Mouse (Mus musculus) embryo, embryonic 10 days (tissue): ENCODE measurements around the gene Frmpd1.
A peak's percentile ranks its signal among the peaks of the same experiment; 100 is the strongest.

Source experiments
- DNase-seq: peaks from one replicate; pipeline ENCODE4 v3.0.0-alpha.2; 2015; ENCODE audit warnings: low spot score

Frmpd1 gene

GRCm38 (mm10) chr4:45241330-45241729 is 56.7 kb downstream of the Frmpd1 start:
- no peak for DNase-seq

DNA sequence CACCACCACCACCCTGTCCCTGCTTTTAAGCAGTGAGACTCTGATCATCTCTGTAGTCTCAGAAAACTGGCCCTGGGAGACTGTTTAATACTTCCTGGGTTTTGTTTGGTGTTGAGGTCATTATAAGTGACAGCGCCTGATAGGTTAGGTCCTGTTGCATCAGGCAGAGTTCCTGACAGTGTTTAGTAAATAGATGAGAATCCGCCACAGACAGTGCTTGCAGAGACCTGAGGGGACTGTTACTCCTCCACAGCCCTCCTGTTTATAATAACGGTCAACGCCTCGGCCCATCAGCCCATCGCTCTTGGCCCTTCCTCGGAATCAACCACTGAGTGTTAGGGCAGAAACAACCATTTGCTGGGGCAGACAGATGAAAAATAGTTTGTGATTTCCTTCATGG is 57.5 kb downstream of the Frmpd1 start:
- no peak for DNase-seq

DNA sequence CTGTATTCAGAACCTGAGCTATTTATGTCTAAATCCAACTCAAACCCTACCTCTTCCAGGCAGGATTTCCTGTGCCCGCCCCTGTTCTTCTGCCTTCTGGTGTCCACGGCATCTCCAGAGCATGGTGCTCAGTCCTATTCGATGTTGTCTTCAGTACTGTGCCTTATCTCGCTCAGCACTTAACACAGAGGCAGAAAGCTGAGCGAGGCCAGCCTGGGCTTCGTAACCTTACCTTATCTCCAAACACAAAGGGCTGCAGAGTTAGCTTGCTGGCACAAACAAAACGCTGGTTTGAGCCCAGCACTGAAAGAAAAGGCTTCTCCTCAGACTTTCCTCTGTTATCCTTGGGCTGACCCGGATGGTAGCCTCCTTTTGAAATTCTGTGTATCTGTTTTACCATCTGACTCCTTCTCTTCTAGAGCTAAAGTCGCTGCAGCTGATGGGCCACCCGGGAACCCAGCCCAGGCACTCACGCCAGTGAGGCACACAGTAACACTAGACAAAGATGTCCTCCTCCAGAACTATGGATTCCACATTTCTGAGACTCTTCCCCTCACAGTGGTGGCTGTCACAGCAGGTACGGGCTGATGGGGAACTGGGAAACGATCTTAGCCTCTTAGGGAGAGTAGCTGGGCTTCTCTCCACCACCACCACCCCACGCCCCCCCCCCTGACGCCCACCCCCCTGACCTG is 58.7 kb downstream of the Frmpd1 start:
- no peak for DNase-seq

DNA sequence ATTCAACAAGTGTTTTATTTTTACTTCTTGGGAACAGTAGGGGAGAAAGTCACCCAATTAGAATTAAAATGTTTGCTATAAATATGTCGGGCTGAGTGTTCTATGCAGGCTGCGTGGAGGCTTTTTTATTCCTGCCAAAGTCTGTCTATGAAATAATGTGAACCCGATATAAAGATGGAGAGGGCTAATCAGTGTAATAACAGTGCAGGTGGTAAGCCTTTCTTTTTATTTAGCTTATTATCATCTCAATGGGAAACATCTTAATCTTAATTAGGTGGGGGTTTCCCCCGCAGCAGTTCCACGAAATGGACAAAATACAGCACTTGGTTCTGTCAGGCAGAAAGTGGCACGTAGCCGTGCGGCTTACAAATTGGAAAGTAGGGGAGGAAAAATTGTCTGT is 66.6 kb downstream of the Frmpd1 start:
- no peak for DNase-seq

DNA sequence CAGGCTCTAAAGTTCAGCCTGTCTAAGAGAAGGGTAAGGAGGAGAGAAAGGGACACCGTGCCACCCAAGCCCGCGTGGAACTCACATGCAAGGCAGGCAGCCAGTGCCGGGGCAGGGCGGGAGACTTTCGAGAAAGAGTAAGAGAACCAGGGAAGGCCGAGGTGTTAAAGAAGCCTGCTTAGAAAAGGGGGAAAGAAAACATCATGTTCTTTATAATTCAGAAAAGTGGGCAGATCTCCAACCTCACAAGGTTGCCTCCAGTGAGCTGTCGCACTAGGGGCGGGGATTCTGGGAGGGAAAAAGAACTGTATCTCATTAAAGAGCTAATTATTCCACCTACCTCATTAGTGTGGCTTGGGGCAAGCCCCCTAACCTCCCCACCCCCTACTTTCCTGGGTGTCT is 68.2 kb downstream of the Frmpd1 start:
- no peak for DNase-seq

DNA sequence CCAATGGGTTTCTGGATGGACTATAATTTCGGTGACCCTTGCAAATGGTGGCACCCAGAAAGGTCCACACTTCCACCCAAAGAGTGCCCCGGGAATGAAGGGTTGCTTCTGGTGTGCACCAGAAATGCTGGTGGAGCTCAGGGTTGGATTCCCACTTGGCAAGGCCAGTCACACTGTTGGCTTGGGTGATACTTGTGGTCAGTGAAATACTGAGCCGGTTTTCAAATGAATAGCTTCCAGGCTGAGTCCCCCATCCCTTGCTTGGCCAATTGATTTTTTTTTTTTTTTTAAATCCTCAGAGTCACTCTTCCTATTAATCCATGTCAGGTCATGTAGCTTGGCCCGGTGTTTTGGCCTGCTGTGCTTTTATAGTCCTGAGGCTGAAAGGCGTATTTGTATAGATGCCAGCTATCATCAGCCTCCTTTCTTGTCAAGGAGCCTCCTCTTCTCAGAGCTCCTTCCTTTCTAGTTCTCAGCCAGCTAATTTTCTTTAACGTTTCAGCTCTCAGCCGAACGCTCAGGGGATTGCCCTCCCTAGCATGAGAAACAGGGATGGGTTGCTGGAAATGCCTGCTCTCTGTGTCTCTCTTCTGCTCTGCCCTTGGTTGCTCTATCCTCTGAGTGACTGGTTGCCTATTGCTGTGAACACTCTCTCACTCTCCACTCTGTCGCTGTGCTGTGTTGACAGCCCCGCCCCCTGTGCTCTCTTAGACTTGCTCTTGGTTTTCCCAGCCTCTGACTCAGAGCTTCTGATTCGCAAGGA is 69.3 kb downstream of the Frmpd1 start:
- peak; percentile 53 for DNase-seq

- DNase-seq: no peak
These were observed 74.7 kb downstream of the Frmpd1 start for GRCm38 (mm10) chr4:45259232-45259832.

GRCm38 (mm10) chr4:45261551-45261950 is 76.9 kb downstream of the Frmpd1 start:
- no peak for DNase-seq

GRCm38 (mm10) chr4:45267883-45268282 is 83.2 kb downstream of the Frmpd1 start:
- no peak for DNase-seq

DNA sequence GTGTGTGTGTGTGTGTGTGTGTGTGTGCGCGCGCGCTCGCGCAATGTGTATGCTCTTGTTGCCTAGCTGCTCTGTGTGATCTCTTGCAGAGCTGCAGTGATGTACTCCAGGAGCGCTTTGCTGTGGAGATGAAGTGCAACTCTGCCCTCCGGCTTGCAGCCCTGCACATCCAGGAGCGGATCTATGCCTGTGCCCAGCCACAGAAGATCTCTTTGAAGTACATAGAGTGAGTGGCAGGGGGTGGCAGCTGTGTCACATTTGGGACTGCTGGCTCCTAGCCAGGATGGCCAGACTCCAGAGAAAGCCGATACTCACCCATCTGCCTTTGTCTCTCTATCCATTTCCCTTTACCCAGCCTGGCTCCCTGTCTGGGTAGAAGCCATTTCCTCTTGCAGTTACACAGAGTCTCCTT is 86.4 kb downstream of the Frmpd1 start:
- no peak for DNase-seq

DNA sequence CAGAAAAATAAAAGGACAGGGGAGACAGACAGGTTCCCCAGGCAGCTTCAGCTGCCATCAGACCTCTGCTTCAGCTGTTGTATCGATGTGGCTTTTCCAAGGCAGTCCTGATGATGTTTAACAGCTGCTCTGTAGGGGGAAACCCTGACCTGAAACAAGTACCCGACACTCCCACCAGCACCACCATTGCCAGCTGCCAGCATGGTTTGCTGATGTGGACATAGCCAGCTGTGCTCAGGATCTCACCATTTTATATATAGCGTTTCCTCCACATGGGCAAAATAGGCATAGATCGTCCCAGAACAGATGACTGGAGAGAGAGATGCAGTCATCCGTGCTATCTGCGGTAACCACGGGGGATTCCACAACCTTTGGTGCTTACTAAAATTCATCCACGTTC is 91.1 kb downstream of the Frmpd1 start:
- no peak for DNase-seq

- DNase-seq: no peak
These were observed 94.6 kb downstream of the Frmpd1 start for GRCm38 (mm10) chr4:45279292-45279691.

GRCm38 (mm10) chr4:45279981-45280548 is 95.4 kb downstream of the Frmpd1 start:
- peak; percentile 84 for DNase-seq

- DNase-seq: peak; percentile 59
These were observed 101.6 kb downstream of the Frmpd1 start for GRCm38 (mm10) chr4:45286318-45286717.

DNA sequence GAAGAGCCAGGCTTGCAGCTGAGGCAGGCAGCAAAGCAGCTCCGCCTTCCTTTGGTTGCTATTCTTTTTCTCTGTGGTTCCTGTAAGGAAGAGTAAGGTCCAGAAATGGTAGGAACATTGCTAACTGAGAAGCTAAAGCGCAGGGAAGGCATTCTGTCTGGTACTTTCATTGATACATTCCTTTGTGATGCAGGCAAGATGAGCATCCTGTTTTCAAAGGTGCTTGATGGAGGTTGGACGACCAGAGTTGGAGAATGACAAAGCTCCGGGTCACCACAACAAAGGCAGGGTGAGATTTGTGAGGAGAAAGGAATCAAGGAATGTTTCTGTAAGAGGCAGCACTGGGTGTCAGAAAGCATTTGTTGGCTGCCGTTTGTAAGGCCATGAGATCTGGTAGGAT is 103.2 kb downstream of the Frmpd1 start:
- no peak for DNase-seq

GRCm38 (mm10) chr4:45296662-45297564 is 112.2 kb downstream of the Frmpd1 start, which contains the start of gene Trmt10b:
Gene Trmt10b (plus strand): TSS chr4:45297127.
- peak; percentile 90 for DNase-seq

DNA sequence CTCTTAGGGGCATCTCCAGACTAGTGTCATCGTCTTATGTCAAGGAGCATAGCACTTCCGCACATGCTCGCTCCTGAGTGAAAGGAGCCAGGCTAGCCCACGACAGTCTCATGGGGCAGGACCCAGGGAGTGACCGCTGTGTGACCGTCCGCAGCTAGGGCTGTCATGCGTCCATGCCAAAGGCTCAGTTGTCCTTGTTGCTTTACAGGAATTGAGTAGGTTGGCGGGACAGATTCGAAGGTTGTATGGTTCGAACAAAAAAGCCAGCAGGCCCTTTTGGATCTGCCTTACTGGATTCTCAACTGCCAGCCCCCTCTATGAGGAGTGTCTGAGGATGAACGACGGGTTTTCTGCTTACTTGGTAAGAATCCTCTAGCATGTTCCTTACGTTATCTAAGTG is 120.9 kb downstream of the Frmpd1 start:
- DNase-seq: no peak

- DNase-seq: peak; percentile 70
These were observed 123.4 kb downstream of the Frmpd1 start for GRCm38 (mm10) chr4:45308046-45308445.

DNA sequence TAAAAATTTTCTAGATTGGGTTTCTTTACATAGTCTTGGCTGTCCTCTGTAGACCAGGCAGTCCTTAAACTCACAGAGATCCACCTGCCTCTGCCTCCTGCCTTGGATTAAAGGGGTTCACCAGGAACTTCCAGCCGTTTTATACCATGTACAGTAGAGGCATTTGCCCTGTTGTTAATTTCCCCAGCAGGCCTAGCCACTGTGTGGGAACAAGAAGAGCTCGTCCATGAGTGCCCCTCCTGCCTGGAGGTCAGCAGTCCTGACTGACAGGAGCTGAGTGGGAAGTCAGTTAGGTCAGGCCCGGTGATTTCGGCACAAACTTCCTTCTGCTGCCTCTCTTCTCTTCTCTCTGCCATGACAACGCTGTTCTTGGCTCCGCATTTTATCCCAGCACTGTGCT is 123.9 kb downstream of the Frmpd1 start:
- DNase-seq: no peak

DNA sequence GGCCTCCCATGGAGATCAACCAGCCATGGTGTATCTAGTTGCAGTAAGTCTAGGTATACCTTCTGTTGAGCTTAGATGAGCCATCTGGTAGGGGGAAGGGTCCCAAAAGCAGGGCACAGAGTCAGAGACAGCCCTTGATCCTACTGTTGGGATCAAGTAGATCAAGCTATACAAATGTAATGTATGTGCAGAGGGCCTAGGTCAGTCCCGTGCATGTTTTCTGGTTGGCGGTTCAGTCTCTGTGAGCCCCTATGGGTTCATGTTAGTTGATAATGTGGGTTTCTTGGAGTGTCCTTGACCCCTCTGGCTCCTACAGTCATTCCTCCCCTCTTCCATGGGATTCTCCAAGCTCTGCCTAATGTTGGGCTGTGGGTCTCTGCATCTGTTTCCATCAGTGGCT is 126.4 kb downstream of the Frmpd1 start:
- no peak for DNase-seq

- DNase-seq: peak; percentile 89
These were observed 135.6 kb downstream of the Frmpd1 start for GRCm38 (mm10) chr4:45320159-45320816.
